Mouse (Mus musculus): ENCODE measurements around the gene Zfp217. TPM values are rescaled to one million over a fixed set of nuclear protein-coding genes. Genes with fewer than 3 reads are reported as not detected.
A peak's percentile ranks its signal among the peaks of the same experiment; 100 is the strongest.

Gene Zfp217
- polyA plus RNA-seq, 1 experiment from 2014 or later: 4.1 TPM

DNA sequence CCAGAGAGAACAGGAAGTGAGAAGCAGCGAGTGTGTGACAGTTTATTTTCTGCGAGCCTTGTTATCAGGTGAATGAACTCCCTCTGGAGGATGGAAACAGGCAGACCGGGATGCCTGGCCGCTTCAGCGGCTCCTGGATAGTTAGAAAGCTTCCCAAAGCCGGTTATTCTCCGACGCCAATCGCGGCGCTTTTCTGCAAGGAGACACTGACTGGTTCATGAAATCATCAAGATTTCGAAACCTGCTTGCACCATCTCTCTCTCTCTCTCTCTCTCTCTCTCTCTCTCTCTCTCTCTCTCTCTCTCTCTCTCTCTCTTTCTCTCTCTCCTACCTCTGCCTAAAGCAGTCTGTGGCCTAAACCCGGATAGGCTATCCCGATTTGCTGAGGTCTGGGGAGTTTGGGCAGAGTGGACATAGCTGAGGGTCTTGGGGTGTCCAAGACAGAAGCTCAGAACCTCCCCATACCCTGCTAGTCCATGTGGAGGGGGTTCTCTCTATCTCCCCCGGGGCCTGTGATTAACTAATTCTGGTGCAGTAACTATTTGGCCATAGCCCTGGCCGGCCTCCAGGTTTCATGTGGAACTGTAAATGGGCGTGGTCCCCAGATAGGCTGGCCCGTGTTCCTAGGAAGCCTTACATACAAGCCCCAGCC lies 7.3 kb upstream of the Zfp217 start:
- WGBS: 13% methylated on average over 18 of the region's 18 CpGs
- H3K9me3 ChIP-seq (replicated peaks): no peaks in the 10 kb centered on the region
- H3K4me3 ChIP-seq: peak overlapping the region; percentile 44
- H3K4me1 ChIP-seq: peaks cover 40% of the 10 kb centered on the region
- peaks cover 6% of the 10 kb centered on the region; the same call in 1 of the 2 replicates for H3K27me3 ChIP-seq (ENCODE audit: low read depth, poor library complexity, severe bottlenecking)
- no peaks in the 10 kb centered on the region for H3K36me3 ChIP-seq
- H3K27ac ChIP-seq: peak overlapping the region; percentile 56
- DNase-seq (ENCODE audit: low spot score): peak; percentile 53

GRCm38 (mm10) chr2:170154738-170155088 lies 6.8 kb upstream of the Zfp217 start:
- peak overlapping the region; percentile 56 for H3K27ac ChIP-seq

GRCm38 (mm10) chr2:170154301-170154721 lies 6.4 kb upstream of the Zfp217 start:
- H3K9me3 ChIP-seq (replicated peaks): no peaks in the 10 kb centered on the region
- no peaks in the 10 kb centered on the region for H3K36me3 ChIP-seq
- 25% methylated on average over 6 of the region's 6 CpGs for WGBS
- 0 out of 2 replicates have a peak overlapping the region, but pooled peaks have one; percentile 55 for H3K4me3 ChIP-seq
- H3K27ac ChIP-seq: no peak overlapping the region
- no peak for DNase-seq (ENCODE audit: low spot score)
- peaks cover 38% of the 10 kb centered on the region for H3K4me1 ChIP-seq
- H3K27me3 ChIP-seq (ENCODE audit: low read depth, poor library complexity, severe bottlenecking): peaks cover 6% of the 10 kb centered on the region; the same call in 1 of the 2 replicates

More at GRCm38 (mm10) chr2:170154738-170155088, 6.8 kb upstream of the Zfp217 start:
- 16% methylated on average over 5 of the region's 5 CpGs for WGBS
- peaks cover 38% of the 10 kb centered on the region for H3K4me1 ChIP-seq
- H3K27me3 ChIP-seq (ENCODE audit: low read depth, poor library complexity, severe bottlenecking): peaks cover 6% of the 10 kb centered on the region; the same call in 1 of the 2 replicates
- no peaks in the 10 kb centered on the region for H3K36me3 ChIP-seq
- no peaks in the 10 kb centered on the region for H3K9me3 ChIP-seq (replicated peaks)
- DNase-seq (ENCODE audit: low spot score): no peak
- peak overlapping the region; percentile 44 for H3K4me3 ChIP-seq

- peak overlapping the region; percentile 55 for H3K4me3 ChIP-seq
- peaks cover 6% of the 10 kb centered on the region; the same call in 1 of the 2 replicates for H3K27me3 ChIP-seq (ENCODE audit: low read depth, poor library complexity, severe bottlenecking)
- no peaks in the 10 kb centered on the region for H3K36me3 ChIP-seq
- no peaks in the 10 kb centered on the region for H3K9me3 ChIP-seq (replicated peaks)
- 2% methylated on average over 37 of the region's 37 CpGs for WGBS
- H3K27ac ChIP-seq: peak overlapping the region; percentile 85
- H3K4me1 ChIP-seq: peaks cover 38% of the 10 kb centered on the region
- peak; percentile 66 for DNase-seq (ENCODE audit: low spot score)
These were observed 5.7 kb upstream of the Zfp217 start for GRCm38 (mm10) chr2:170153421-170154271.

- Histone ChIP-seq H3K9me3 (replicated peaks) (no peaks in the 10 kb centered on the region), H3K4me3 (peak overlapping the region; percentile 55), H3K4me1 (peaks cover 35% of the 10 kb centered on the region), H3K27me3 (ENCODE audit: low read depth, poor library complexity, severe bottlenecking) (peaks cover 6% of the 10 kb centered on the region; the same call in 1 of the 2 replicates), H3K36me3 (no peaks in the 10 kb centered on the region), H3K27ac (0 out of 2 replicates have a peak overlapping the region, but pooled peaks have one; percentile 85)
- DNase-seq (ENCODE audit: low spot score): no peak
- WGBS: 27% methylated on average over 7 of the region's 7 CpGs
These were observed 5.0 kb upstream of the Zfp217 start for GRCm38 (mm10) chr2:170152856-170153255.

DNA sequence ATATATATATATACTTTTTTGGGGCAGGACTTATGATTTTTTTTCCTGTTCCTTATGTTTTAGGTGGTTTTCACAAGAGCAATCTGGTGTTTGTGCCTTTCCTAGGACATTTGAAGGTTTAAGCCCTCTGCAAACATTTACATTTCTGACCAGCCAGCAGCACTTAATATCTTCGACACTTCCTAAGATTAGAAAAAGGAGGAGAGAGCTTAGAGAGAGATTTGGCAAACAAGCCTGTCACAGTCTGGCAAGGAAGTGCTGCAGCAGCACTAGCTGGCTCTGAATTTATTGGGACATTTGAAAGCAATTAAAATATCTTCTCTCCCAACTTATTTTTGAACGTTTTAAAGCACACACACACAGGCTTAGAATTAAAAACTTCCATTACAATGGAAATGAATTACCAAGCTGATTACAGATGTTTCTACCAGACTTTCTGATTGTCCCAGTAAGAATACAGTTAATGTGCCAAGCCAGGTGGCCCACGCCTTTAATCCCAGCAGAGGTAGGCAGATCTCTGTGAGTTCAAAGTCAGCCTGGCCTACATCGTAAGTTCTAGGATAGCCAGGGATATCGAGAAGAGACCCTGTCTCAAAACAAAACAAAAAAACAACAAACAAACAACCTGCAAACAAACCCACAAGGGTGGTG lies 4.3 kb upstream of the Zfp217 start:
- H3K36me3 ChIP-seq: no peaks in the 10 kb centered on the region
- H3K4me3 ChIP-seq: no peak overlapping the region
- H3K27ac ChIP-seq: 0 out of 2 replicates have a peak overlapping the region, but pooled peaks have one; percentile 85
- 66% methylated on average over 5 of the region's 5 CpGs for WGBS
- DNase-seq (ENCODE audit: low spot score): no peak
- no peaks in the 10 kb centered on the region for H3K9me3 ChIP-seq (replicated peaks)
- H3K4me1 ChIP-seq: peaks cover 40% of the 10 kb centered on the region
- peaks cover 6% of the 10 kb centered on the region; the same call in 1 of the 2 replicates for H3K27me3 ChIP-seq (ENCODE audit: low read depth, poor library complexity, severe bottlenecking)

GRCm38 (mm10) chr2:170151470-170151869 lies 3.6 kb upstream of the Zfp217 start:
- Histone ChIP-seq H3K36me3 (no peaks in the 10 kb centered on the region), H3K4me3 (no peak overlapping the region), H3K27ac (no peak overlapping the region), H3K27me3 (ENCODE audit: low read depth, poor library complexity, severe bottlenecking) (peaks cover 6% of the 10 kb centered on the region; the same call in 1 of the 2 replicates), H3K9me3 (replicated peaks) (no peaks in the 10 kb centered on the region), H3K4me1 (peaks cover 40% of the 10 kb centered on the region)
- no peak for DNase-seq (ENCODE audit: low spot score)
- 83% methylated on average over 8 of the region's 8 CpGs for WGBS

DNA sequence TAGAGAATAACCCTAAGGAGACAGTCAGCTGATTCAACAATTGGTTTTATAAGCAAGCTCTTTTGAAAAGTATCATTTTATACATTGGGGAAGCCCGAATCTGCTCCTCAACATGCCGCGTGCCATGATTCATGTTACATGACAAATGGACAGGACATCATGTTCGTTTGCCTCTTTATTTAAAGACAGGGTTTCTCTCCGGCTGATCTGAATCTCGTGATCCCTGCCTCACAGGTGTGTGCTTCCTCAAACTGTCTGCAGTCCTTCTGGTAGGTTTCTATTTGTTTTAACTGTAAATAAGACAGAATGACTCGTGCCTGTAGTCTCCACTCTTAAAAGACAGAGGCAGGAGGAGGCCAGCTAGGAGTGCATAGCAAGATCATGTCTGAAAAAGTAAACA lies 925 bp upstream of the Zfp217 start:
- Histone ChIP-seq H3K9me3 (replicated peaks) (no peaks in the 10 kb centered on the region), H3K4me1 (peaks cover 28% of the 10 kb centered on the region), H3K36me3 (no peaks in the 10 kb centered on the region), H3K27ac (no peak overlapping the region), H3K4me3 (no peak overlapping the region), H3K27me3 (ENCODE audit: low read depth, poor library complexity, severe bottlenecking) (no peaks in the 10 kb centered on the region)
- DNase-seq (ENCODE audit: low spot score): no peak
- 75% methylated on average over 7 of the region's 7 CpGs for WGBS

DNA sequence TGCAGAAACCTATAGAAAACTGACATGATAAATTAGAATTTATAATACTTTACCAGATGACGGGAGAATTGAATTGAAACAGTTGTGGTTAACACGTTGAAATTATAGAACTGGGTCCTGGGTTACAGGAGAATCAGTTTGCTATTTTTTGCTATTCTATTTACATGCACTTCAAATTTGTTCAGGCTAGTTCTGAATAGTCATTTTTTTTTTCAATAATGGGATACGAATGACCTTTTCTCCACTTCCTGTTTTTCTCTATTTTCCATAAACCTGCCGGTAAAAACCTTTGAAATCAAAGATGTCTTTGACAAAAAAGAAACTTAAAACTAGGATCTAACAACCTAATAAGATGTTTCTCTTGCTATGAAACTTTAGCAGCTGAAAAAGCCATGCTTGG lies 733 bp downstream of the Zfp217 start:
- no peak for DNase-seq (ENCODE audit: low spot score)

GRCm38 (mm10) chr2:170144343-170144742 lies 3.6 kb downstream of the Zfp217 start:
- H3K27me3 ChIP-seq (ENCODE audit: low read depth, poor library complexity, severe bottlenecking): no peaks in the 10 kb centered on the region
- H3K27ac ChIP-seq: no peak overlapping the region
- no peaks in the 10 kb centered on the region for H3K9me3 ChIP-seq (replicated peaks)
- no peak overlapping the region for H3K4me3 ChIP-seq
- no peaks in the 10 kb centered on the region for H3K36me3 ChIP-seq
- 88% methylated on average over 10 of the region's 10 CpGs for WGBS
- no peak for DNase-seq (ENCODE audit: low spot score)
- H3K4me1 ChIP-seq: peaks cover 22% of the 10 kb centered on the region

More for the DNA sequence above, 733 bp downstream of the Zfp217 start:
- Histone ChIP-seq H3K36me3 (no peaks in the 10 kb centered on the region), H3K4me3 (no peak overlapping the region), H3K9me3 (replicated peaks) (no peaks in the 10 kb centered on the region), H3K27ac (no peak overlapping the region), H3K27me3 (ENCODE audit: low read depth, poor library complexity, severe bottlenecking) (no peaks in the 10 kb centered on the region), H3K4me1 (peaks cover 16% of the 10 kb centered on the region)
- 76% methylated on average over 4 of the region's 4 CpGs for WGBS

DNA sequence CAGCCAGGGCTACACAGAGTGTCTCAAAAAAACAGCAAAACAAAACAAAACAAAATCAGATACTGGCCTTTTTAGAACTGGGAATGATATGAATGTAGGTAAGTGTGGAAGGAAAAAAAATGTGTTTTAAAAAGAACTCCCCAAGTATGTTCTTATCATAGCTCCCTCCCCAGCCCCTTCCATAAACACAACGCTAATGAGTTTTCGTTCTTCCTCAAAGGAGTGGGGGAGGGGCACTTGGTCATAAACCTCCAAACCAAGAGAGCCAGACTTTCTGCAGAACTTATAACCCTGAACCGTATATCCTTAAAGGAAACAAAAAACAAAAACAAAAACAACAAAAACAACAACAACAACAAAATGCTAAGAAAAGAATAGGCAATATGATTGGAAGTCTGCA lies 4.0 kb downstream of the Zfp217 start:
- 22% methylated on average over 3 of the region's 3 CpGs for WGBS

GRCm38 (mm10) chr2:170142542-170142941 lies 5.4 kb downstream of the Zfp217 start:
- H3K4me1 ChIP-seq: peaks cover 28% of the 10 kb centered on the region
- H3K4me3 ChIP-seq: no peak overlapping the region
- no peaks in the 10 kb centered on the region for H3K27me3 ChIP-seq (ENCODE audit: low read depth, poor library complexity, severe bottlenecking)
- WGBS: 90% methylated on average over 10 of the region's 10 CpGs
- no peaks in the 10 kb centered on the region for H3K36me3 ChIP-seq
- no peak for DNase-seq (ENCODE audit: low spot score)
- H3K27ac ChIP-seq: no peak overlapping the region
- no peaks in the 10 kb centered on the region for H3K9me3 ChIP-seq (replicated peaks)

More for the DNA sequence above, 4.0 kb downstream of the Zfp217 start:
- Histone ChIP-seq H3K4me3 (no peak overlapping the region), H3K27ac (no peak overlapping the region), H3K9me3 (replicated peaks) (no peaks in the 10 kb centered on the region), H3K27me3 (ENCODE audit: low read depth, poor library complexity, severe bottlenecking) (no peaks in the 10 kb centered on the region), H3K4me1 (peaks cover 27% of the 10 kb centered on the region), H3K36me3 (no peaks in the 10 kb centered on the region)
- DNase-seq (ENCODE audit: low spot score): no peak
